Mouse (Mus musculus) cerebellum, postnatal 14 days (tissue): ENCODE data around the gene Gigyf1.

Experiments used
- DNase-seq, 2 experiments: peaks; one replicate each; pipeline ENCODE4 v3.0.0; 2021; ENCODE audit warnings: mixed read lengths in 2 of 2

The Gigyf1 gene

GRCm38 (mm10) chr5:137535318-137535717 lies 17.0 kb downstream of the Gigyf1 start:
- peak in 1 of 2 experiments; percentile 1 for DNase-seq

- peak in 1 of 2 experiments; percentile 11 for DNase-seq
Observed at GRCm38 (mm10) chr5:137537461-137537860, 19.1 kb downstream of the Gigyf1 start.

GRCm38 (mm10) chr5:137539291-137539801 lies 21.0 kb downstream of the Gigyf1 start:
- peak; percentile 80 to 84 for DNase-seq

GRCm38 (mm10) chr5:137540991-137541390 lies 22.6 kb downstream of the Gigyf1 start:
- no peak for DNase-seq

- DNase-seq: peak; percentile 84 to 88
Observed at GRCm38 (mm10) chr5:137541768-137542540, 23.6 kb downstream of the Gigyf1 start.

GRCm38 (mm10) chr5:137544926-137545325 lies 26.6 kb downstream of the Gigyf1 start:
- DNase-seq: no peak

GRCm38 (mm10) chr5:137545596-137545995 lies 27.2 kb downstream of the Gigyf1 start:
- peak in 1 of 2 experiments; percentile 31 for DNase-seq

- no peak for DNase-seq
Observed at GRCm38 (mm10) chr5:137549840-137550239, 31.5 kb downstream of the Gigyf1 start.

GRCm38 (mm10) chr5:137551119-137551518 lies 32.8 kb downstream of the Gigyf1 start:
- DNase-seq: peak in 1 of 2 experiments; percentile 68

GRCm38 (mm10) chr5:137553000-137553399 lies 34.7 kb downstream of the Gigyf1 start:
- no peak for DNase-seq

GRCm38 (mm10) chr5:137553411-137553837 lies 35.1 kb downstream of the Gigyf1 start, which contains the start of gene Actl6b:
Actl6b (plus strand) TSS chr5:137553517.
- DNase-seq: peak; percentile 99

- DNase-seq: no peak
Observed at GRCm38 (mm10) chr5:137553898-137554297, 35.5 kb downstream of the Gigyf1 start.

- peak in 1 of 2 experiments; percentile 6 for DNase-seq
Observed at GRCm38 (mm10) chr5:137561556-137561955, 43.2 kb downstream of the Gigyf1 start.

- DNase-seq: no peak
Observed at GRCm38 (mm10) chr5:137562965-137563364, 44.6 kb downstream of the Gigyf1 start.

- DNase-seq: no peak
Observed at GRCm38 (mm10) chr5:137565744-137566143, 47.4 kb downstream of the Gigyf1 start.

GRCm38 (mm10) chr5:137566416-137566815 lies 48.1 kb downstream of the Gigyf1 start:
- DNase-seq: no peak

- no peak for DNase-seq
Observed at GRCm38 (mm10) chr5:137568223-137568798, 50.0 kb downstream of the Gigyf1 start.

GRCm38 (mm10) chr5:137569031-137569430 lies 50.7 kb downstream of the Gigyf1 start:
- DNase-seq: no peak

GRCm38 (mm10) chr5:137569665-137570064 lies 51.3 kb downstream of the Gigyf1 start, which contains the start of gene Tfr2:
Tfr2 (plus strand) TSS chr5:137569840.
- no peak for DNase-seq

- no peak for DNase-seq
Observed at GRCm38 (mm10) chr5:137570181-137570580, 51.8 kb downstream of the Gigyf1 start.

- no peak for DNase-seq
Observed at GRCm38 (mm10) chr5:137570691-137571586, 52.6 kb downstream of the Gigyf1 start.

- DNase-seq: peak; percentile 69 to 76
Observed at GRCm38 (mm10) chr5:137574470-137574901, 56.1 kb downstream of the Gigyf1 start.
